Mouse (Mus musculus) erythroblast, embryonic 14.5 days (primary cell): Measurements from ENCODE around the gene Ptprd. TPM values are rescaled to one million over a fixed set of nuclear protein-coding genes. Genes with fewer than 3 reads are reported as not detected.

Experiments used
- H3K27me3 ChIP-seq: 2 replicates; pipeline ENCODE4 v1.6.1; 2012; ENCODE audit warnings: inconsistent platforms; ENCODE audit not compliant: control insufficient read depth
- H3K36me3 ChIP-seq: 2 replicates; pipeline ENCODE4 v1.6.1; 2012; ENCODE audit warnings: mild to moderate bottlenecking, inconsistent platforms; ENCODE audit not compliant: control insufficient read depth
- H3K4me1 ChIP-seq: 2 replicates; pipeline ENCODE4 v1.6.1; 2012; ENCODE audit warnings: inconsistent platforms; ENCODE audit not compliant: control insufficient read depth
- H3K4me3 ChIP-seq: replicated peaks from 2 replicates; pipeline ENCODE3; 2012; ENCODE audit warnings: moderate library complexity, mild to moderate bottlenecking, inconsistent platforms
- H3K9me3 ChIP-seq: 2 replicates; pipeline ENCODE4 v1.6.1; 2012; ENCODE audit warnings: low read length, inconsistent platforms, mixed read lengths; ENCODE audit not compliant: control insufficient read depth
- GATA1 ChIP-seq: IDR thresholded peaks from 2 replicates; pipeline ENCODE4 v1.6.1; 2012; ENCODE audit warnings: low read length, inconsistent platforms, mixed read lengths
- TAL1 ChIP-seq: IDR thresholded peaks from 3 replicates; pipeline ENCODE4 v1.6.1; 2012; ENCODE audit warnings: low read length, inconsistent platforms, mixed read lengths
- polyA plus RNA-seq: library from polyadenylated mRNA; stranded (reverse); fragments of >175 nt; gene quantifications from 2 replicates; pipeline ENCODE4 v1.2.3, GENCODE M21; 2012

The Ptprd gene
- polyA plus RNA-seq, 1 experiment = not detected

DNA sequence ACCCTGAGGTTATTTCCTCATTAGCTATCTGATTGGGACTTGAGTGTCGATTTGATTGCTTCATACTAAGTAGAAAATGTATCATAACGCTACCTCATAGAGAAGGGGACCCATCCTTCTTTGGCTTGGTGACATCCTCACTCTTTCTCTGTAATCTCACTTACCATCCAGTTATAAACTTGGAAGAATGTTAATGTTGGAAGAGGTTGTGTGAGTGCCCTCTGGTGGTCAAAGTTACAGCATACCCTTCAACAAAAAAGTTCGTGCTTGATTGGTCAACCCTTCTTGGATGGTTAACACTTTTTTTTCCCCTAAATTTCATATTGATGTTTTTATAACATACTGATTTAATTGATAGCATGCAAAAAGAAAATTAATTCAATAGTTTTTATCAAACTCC is 1263.5 kb downstream of the Ptprd start:
- no peaks in the 10 kb centered on the region for H3K4me1 ChIP-seq
- no peak for TF ChIP-seq TAL1
- no peak for TF ChIP-seq GATA1
- H3K9me3 ChIP-seq = no peaks in the 10 kb centered on the region; the same call in 1 of the 2 replicates
- no peak overlapping the region for H3K4me3 ChIP-seq
- no peaks in the 10 kb centered on the region for H3K27me3 ChIP-seq
- no peaks in the 10 kb centered on the region for H3K36me3 ChIP-seq

DNA sequence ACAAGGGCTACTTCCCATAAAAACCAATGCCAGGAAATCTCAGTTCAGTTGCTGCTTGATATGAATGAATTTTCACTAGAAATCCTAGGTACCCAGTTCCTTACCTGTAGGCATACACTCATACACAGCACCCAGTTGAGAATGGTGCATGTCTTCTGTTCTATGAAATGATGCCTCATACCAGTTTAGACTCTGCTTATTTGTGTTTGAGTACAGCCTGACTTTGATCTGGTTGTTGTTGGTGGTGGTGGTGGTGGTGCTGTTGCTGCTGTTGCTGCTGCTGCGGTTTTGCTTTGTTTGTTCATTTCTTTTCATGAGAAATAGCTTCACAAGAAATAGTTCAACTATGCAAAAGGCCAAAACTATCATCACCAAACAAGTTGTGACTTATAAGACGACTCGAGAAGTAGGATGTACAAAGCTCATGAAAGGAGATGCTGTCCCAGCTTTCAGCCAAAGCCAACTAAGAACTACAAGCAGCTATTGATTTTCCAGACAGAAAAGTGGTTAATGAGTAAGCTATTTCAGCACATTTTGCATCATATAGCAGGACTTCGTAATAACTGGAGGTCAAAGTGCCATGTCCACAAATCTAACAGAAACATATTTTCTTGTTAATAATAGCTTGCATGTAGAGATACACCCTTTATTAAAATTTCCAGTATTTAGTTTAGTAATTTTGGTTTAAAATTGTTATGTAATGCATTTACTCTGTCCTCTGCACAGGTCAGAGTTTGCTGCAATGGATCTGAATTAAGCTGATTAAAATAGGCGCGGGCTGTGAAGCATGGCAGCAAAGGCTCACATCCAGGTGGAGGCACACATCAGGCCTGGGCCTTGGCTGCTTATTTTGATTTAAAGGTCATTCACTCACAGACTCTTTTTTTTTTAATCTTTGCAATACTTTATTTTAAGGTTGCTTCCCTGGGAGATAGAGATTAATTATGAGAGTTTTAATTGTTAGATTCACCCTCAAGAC is 1270.1 kb downstream of the Ptprd start:
- Histone ChIP-seq H3K4me3 (no peak overlapping the region), H3K27me3 (no peaks in the 10 kb centered on the region), H3K9me3 (no peaks in the 10 kb centered on the region; the same call in 1 of the 2 replicates), H3K36me3 (no peaks in the 10 kb centered on the region), H3K4me1 (no peaks in the 10 kb centered on the region)
- TF ChIP-seq TAL1 = no peak

DNA sequence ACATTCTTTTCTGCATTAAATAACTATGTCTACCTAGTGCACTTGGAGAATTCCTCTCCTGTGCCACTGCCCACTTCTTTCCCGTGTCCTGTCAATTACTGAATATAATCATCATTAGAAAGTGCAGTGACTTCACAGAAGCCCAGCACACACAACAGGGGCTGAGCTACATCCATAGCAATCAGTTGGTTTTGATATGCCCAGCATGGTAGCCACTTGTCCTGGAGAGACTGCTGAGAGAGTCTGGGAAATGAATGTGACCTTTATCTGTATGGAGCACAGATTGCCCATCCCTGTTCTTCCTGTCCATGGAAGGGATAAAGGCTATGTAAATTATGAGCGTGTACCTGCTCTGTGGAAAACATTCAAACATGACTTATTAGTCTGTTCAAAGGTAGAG is 1280.2 kb downstream of the Ptprd start:
- H3K9me3 ChIP-seq = peaks cover 4% of the 10 kb centered on the region; the same call in 1 of the 2 replicates
- no peak overlapping the region for H3K4me3 ChIP-seq
- no peak for TF ChIP-seq TAL1
- no peak for TF ChIP-seq GATA1
- no peaks in the 10 kb centered on the region for H3K4me1 ChIP-seq
- H3K36me3 ChIP-seq = no peaks in the 10 kb centered on the region
- H3K27me3 ChIP-seq = no peaks in the 10 kb centered on the region

DNA sequence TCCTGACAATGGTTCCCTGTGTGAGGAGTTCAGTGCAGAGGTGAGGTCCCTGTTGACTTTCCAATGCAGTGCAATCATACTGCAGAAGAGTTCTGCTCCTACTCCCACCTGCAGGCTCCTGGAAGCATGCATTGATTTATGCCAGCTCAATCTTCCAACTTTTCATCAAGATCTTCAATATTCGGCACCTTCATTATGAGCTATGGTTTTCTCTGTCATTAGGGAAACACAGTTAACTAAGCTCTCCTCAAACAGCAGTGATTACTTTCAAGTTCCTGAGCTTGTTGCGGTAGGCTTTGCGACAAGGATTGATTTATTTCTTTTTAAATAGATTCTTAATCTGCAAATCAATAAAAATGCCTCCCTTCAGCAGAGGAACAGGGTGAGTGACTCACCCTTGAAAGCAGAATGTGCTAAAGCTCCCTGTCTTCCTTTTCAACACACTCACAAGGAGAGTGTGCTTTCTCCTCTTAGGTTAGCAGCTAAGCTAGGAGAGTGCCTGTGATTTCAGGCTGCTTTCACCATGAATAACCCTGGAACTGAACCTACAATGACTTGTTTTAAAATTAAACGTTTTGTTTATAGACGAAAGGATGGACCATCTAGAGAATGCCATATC is 1298.1 kb downstream of the Ptprd start:
- Histone ChIP-seq H3K27me3 (no peaks in the 10 kb centered on the region), H3K4me1 (no peaks in the 10 kb centered on the region), H3K9me3 (no peaks in the 10 kb centered on the region), H3K36me3 (no peaks in the 10 kb centered on the region), H3K4me3 (no peak overlapping the region)
- no peak for TF ChIP-seq TAL1
- TF ChIP-seq GATA1 = no peak

DNA sequence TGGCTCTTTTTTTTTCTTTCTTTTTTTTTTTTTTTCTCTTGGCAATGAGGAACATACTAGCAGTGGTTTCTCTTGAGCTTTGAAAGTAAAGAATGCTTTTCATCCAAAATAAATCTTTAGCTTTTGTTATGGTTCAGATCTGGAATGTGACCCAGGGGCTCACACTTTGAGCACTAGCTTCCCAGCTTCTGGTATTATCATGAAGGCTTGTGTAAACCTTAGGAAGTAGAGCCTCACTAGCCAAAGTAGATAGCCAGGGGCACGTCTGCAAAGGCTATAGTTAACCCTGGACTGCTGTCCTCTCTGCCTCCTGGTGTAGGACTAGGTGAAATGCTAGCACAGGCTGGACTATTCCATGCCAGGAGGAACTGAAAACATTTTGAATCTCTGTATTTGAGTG is 1310.1 kb downstream of the Ptprd start:
- no peaks in the 10 kb centered on the region for H3K36me3 ChIP-seq
- H3K27me3 ChIP-seq = no peaks in the 10 kb centered on the region
- no peaks in the 10 kb centered on the region for H3K4me1 ChIP-seq
- H3K9me3 ChIP-seq = no peaks in the 10 kb centered on the region
- TF ChIP-seq GATA1 (no peak), TAL1 (no peak)
- no peak overlapping the region for H3K4me3 ChIP-seq

DNA sequence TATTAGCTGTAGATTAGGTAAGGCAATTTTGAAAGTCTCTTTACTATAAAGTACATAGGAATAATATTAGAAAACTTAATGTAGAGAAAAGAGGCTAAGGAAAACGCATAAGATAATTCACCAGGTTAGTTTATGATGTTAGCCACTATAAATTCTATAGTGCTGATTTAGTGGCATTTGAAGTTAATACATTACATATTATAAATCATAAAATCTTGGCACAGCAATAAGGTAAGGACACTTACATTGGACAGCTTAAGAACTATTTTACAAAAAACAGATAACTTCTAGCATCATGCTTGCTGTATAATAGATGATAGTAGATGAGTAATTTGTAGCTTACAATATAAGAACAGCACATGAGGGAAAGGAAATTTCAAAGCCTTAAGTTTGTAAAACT is 1322.1 kb downstream of the Ptprd start:
- TF ChIP-seq TAL1 (no peak), GATA1 (no peak)
- no peaks in the 10 kb centered on the region for H3K4me1 ChIP-seq
- no peaks in the 10 kb centered on the region for H3K36me3 ChIP-seq
- H3K27me3 ChIP-seq = no peaks in the 10 kb centered on the region
- H3K4me3 ChIP-seq = no peak overlapping the region
- no peaks in the 10 kb centered on the region for H3K9me3 ChIP-seq

DNA sequence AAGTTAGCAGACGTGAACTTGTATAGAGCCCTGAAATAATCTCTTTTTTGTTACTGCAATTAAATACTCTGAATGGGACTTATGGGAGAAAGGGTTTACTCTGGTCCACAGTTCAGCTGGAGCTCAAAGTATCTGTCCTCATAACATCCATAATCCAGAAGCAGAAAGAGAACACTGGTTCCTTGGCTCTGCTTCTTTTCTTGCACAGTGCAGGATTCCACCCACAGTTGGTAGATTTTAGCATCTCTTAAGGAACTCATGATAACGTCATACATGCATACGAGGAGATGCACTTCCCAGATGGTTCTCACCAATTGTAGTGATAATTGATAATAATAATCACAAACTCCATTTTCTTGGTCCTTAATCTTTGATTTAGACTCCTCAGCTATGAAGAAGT is 1330.2 kb downstream of the Ptprd start:
- Histone ChIP-seq H3K4me1 (no peaks in the 10 kb centered on the region), H3K4me3 (no peak overlapping the region), H3K27me3 (no peaks in the 10 kb centered on the region), H3K9me3 (no peaks in the 10 kb centered on the region), H3K36me3 (no peaks in the 10 kb centered on the region)
- TF ChIP-seq GATA1 (no peak), TAL1 (no peak)

DNA sequence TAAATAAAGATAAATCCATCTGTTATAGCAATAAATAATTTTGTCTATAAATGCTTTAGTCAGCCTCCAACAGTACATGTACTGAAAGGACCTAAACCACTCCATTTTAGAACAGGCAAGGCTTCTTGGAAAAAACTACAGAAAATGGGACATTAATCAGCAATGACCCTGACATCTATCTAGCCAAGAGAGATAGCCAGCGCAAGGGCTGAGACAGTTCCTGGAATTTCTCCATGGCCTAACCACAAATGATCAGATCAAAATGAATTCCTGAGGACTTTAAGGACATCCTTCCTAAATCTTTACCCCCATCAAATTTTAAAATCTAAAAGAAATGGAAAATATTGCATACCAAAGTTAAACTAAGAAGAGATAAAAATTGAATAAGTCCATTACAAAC is 1340.8 kb downstream of the Ptprd start:
- Histone ChIP-seq H3K9me3 (no peaks in the 10 kb centered on the region), H3K4me3 (no peak overlapping the region), H3K4me1 (no peaks in the 10 kb centered on the region), H3K36me3 (no peaks in the 10 kb centered on the region), H3K27me3 (no peaks in the 10 kb centered on the region)
- TF ChIP-seq TAL1 (no peak), GATA1 (no peak)

DNA sequence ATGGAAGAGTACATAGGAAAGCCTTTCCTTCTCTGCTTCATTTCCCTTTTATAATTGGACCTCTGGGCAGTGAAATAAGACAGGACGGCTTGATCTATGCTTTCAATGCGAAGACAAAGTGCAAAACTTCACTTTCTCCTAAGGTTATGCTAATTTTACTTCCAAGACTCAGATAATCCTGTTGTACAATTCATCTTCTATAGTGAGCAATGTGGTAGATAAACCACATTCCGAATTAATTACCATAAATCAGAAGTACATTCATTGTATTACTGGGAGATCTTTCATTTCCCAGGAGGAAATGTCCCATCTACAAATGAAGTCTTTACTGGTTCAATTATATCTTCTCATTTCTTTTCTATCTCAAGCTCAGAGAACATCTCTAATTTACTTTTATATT is 1346.2 kb downstream of the Ptprd start:
- Histone ChIP-seq H3K27me3 (no peaks in the 10 kb centered on the region), H3K4me3 (no peak overlapping the region), H3K36me3 (no peaks in the 10 kb centered on the region), H3K9me3 (no peaks in the 10 kb centered on the region), H3K4me1 (no peaks in the 10 kb centered on the region)
- TF ChIP-seq TAL1 (no peak), GATA1 (no peak)
